Mouse (Mus musculus): ENCODE measurements around the gene Tmem202.

Tmem202 gene

DNA sequence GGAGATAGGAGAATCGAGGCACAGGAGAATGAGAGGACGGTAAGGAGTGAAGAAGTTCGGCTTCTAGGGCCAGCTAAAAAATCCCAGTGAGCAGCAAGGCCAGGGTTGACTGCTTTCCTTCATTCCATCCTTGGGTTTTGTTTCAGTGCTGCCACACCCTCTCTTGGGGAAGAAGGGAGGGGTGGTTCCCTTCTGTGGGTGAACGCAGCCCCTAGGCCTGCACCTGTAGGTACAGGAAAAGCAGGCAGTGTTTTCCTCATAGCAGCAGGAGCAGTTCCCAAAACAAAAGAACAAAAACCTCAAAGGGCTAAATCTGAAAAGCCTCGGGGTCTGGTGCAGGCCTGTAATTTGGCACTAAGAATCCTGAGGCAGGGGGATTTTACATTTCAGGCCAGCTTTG is 8.0 kb downstream of the Tmem202 start:
- no peak for DNase-seq

DNA sequence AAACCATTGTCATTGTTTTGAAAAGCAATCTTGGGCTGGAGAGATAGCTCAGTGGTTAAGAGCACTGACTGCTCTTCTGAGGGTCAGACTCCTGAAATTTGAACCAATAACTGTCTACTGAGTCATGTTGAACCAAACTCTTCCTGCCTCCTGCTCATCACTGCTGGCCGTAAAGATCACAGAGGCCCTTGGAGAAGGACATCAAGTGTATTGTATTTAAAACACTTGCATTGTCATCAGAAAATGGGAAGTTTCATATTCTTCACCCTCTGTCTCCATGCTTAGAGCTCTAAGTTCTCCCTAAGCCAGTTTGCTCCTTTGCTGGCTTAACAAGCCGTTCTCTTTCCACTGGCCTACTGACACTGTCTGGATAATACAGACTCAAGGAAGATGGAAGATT is 11.4 kb downstream of the Tmem202 start:
- DNase-seq = no peak

DNA sequence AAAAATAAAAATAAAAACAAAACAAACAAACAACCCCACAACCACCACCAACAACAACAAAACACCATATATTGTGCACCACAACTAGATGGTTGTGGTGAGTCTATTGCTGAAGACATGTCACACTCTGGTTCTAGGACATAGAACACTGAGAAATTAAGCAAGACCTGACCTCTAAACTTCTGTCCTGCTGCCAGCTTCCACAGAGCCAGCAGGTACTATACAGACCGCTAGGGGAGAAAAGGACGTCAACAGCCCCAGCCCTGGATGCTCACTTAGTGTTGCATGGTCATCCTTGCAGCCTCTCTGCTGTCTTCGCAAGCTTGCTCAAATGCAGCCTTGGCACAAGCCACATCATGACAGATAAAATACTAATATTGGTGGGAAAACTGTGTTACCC is 12.1 kb downstream of the Tmem202 start:
- DNase-seq = no peak

DNA sequence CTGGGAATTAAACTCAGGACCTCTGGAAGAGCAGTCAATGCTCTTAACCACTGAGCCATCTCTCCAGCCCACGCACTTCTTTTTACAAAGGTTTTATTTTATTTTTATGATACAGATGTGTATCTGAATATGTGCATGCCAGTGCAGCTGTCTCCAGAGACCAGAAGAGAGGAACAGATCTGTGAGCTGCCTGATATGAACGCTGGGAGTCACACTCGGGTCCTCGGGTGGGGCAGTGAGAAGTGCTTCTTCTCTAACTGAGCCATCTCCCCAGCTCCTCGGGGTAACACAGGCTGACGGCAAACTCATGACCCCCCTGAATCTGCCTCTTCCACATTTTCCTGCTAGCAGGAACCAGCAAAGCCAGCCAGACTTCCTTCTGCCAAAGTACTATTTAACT is 12.9 kb downstream of the Tmem202 start:
- DNase-seq = no peak

DNA sequence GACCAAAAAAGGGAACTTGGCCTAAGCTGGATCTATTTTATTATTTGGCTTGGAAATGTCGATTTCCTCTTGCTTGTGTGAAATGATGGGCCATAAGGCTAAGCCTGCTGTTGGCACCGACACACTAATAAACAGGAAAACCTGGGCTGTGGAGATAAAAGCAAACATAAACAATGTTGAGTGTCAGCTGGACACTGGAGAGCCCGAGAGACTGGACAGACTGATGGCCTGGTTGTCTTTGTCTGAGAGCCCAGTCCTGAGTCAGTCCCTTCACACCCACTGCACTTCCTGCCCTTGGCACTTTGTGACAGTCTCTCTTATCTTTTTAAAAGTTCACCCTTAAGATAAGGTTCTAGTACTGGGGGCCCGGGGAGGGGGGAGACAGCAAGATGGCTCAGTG is 16.7 kb downstream of the Tmem202 start:
- no peak for DNase-seq

DNA sequence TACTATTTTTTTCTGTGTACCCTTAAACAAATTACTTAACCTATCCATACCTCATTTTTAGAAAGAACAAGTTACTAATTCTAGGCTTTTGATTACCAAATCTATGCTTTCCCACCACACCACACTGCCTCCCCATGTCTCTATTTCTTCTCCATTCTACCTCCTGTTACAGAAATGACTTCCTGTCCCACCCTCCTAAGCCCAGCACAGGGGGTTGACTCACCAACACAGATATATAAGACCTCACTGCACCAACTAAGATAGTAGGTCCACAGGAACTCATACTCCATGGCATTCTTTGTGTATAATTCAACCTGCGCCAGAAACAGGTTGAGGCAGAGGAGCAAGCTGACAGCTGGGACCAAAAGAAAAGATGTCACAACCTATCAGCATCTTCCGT is 20.3 kb downstream of the Tmem202 start:
- DNase-seq = no peak

DNA sequence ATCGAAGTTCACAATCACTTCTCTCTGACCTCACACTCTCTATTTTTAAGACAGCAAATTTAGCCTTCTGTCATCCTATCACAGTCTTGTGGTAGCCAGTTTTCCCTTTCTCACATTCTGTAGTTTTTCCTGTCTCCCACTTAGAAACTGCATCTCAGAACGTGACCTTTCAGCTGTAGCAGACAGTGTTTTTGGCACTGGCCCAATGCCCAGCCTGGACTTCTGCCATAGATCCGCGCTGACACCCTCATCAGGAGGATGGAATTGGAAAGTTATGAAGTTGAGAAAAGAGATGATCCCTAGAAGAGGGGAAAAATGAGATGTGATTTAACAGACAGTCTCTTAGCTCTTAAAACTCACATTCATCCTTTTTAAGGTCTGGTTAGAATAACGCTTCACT is 20.7 kb downstream of the Tmem202 start:
- peak; percentile 68 for DNase-seq

DNA sequence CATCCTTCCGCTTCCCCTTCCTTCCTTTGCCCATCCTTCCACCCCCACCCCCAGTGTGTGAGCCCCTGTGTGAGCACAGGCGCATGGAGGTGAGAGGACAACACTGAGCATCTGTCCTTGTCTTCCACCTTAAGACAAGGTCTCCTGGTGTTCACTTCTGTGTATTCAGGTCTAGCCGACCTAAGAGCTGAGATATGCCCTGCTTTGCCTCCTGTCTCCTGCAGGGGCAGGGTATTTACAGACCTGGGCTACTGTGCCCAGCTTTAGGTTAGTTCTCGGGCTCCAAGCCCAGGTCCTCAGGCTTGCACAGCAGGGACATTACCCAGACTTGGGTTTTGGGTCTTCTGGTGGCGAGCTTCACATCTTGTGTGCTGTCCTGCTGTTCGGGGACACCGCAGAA is 22.5 kb downstream of the Tmem202 start:
- DNase-seq = no peak

DNA sequence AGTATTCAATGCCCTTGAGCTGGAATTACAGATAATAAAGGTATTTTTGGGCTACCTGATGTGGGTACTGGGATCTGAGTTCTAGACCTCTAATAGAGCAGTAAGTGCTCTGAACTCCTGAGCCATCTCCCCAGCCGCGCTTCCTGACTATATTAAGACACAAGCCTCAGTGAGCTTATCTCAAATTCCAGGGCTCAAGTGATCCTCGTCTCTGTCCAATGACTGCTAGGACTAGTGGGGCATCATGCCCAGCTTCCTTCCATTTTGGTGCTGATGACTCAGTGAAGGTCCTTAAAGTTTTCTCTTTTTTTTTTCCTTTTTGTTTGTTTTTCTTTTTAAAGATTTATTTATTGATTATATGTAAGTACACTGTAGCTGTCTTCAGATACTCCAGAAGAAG is 24.6 kb downstream of the Tmem202 start:
- DNase-seq = no peak

DNA sequence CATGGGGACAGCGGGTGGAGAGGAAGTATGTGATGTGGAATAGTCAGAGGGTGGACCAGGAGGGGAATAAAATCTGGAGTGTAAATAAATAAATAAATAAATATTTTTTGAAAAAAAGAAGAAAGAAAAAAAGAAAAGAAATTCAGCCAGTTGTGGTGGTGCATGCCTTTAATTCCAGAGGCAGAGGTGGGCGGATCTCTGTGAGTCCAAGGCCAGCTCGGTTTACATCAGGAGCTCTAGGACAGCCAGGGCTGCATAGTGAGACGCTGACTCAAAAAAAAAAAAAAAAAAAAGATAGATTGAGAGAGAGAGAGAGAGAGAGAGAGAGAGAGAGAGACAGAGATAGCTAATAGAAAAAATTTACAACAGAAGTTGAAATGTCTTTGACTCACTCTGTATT is 27.3 kb downstream of the Tmem202 start:
- no peak for DNase-seq

DNA sequence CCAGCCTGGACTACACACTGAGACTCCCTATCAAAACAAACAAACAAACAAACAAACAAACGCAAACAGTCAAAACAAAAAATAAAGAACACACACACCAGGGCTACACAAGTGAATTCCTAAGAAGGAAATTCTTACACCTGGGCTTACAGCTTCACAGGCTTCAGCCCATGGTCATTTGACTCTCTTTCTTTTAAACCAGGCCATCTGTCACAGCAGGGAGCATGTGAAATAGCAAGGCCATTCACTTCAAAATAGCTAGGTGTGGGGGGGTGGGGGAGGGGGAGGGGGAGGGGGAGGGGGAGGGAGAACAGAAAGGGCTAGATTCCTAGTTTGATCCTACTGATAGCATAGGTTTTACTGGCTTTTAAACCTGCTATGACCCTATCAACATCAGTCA is 31.5 kb downstream of the Tmem202 start:
- no peak for DNase-seq

DNA sequence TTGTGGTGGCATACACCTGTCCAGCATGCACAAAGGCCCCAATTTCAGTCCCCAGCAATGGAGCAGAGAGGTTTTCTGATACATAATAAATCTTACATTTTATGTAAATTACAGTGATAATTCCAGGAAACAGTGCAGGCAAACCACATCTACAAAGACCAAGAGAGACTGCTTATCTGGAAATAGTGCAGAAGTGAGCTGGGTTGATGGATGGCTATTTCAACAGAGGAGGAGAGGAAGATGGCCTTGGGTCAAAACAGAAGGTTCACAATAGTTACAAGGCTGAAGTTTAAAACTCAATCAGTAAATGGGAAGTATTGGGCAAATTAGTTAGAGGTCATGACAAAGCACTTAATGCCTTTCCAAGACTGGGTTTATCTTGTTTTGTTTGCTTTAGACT is 52.3 kb downstream of the Tmem202 start:
- no peak for DNase-seq

DNA sequence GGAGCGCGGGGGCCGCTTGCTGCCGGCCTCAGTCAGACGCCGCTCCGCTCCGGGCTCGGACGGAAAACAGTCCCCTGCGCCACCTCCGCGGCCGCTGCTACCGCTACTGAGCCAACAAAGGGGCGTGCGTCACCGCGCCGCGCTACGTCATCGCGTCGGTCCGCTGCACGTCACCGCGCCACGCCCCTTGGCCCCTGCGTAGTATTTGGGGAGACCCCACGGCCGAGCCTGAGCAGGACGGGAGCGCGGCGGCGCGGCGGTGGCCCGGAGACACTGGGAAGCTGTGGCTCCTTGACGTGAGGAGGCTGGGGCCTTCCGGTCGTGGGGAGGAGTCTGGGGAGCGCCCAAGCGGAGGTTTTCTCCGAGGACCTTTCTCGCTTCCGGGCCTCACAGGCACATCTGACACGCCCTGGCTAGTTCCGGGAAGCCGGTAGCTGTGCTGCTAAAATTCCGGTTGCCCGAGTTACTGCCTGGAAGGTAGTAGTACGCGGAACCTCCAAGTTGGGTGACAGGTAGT is 53.0 kb downstream of the Tmem202 start, which contains the start of gene Arih1:
Gene Arih1 (minus strand): TSS at position 70 of the 517 bp plus-strand sequence.
- peak; percentile 99 for DNase-seq

DNA sequence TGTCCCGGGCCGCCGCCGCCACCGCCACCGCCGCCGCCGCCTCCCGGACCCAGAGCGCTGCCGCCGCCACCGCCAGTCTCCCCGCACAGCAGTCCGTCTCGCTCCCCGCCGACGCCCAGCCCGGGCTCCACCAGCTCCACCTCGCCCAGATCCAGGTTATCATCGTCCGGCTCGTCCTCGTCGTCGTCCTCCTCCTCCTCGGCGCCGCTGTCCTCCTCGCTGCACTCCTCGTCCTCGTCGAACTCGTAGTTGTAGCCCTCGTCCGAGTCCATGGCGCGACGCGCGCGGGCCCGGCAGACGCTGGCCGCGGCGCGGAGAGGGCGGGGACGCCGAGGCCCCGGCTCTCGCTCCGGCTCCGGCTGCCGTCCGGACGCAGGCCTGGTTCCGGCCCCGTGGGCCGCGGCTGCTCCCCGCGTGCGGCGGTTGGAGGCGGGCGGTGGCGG is 53.5 kb downstream of the Tmem202 start:
- no peak for DNase-seq

DNA sequence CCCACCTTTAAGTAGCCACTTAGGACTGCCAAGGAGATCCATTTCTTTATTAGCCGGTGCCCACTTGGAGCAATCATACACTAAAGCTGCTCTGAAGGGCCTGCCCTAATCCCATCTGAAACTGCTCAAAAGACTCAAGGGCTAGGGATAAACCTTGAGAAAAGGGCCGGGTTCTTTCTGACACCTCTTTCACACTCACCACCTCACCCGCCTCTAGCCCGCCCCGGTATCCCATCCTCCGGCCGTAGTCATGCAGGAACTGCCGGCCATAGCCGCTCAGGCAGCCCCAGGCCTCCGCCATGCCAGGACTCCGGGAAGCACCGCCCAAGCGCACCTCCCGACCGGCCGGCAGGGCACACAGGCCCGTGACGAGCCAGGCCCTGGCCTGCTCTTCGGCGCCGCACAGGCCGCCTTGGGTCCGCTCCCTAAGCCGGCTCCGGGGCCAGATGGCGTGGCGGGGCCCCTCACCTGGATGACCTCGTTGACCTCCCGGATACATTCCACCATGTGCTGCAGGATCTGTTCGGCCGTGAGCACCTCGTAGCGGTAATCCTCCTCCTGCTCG is 54.1 kb downstream of the Tmem202 start:
- DNase-seq = peak; percentile 82

DNA sequence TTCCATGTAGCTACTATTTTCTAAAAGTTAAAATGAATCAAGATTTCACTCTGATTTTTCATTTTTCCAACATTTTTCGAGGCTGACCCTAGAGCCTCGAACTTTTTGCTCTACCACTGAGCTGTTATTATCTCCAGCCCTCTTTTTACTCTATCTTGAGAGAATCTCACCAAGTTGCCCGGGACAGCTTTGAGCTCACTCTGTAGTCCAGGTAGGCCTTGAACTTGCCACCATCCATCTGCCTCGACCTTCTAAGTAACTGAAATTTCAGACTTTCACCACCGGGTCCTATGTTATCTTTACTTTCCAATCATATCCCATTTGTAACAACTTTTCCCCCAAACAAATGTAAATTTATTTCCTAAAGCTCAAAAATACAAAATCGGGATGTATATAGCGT is 54.9 kb downstream of the Tmem202 start:
- DNase-seq = no peak

DNA sequence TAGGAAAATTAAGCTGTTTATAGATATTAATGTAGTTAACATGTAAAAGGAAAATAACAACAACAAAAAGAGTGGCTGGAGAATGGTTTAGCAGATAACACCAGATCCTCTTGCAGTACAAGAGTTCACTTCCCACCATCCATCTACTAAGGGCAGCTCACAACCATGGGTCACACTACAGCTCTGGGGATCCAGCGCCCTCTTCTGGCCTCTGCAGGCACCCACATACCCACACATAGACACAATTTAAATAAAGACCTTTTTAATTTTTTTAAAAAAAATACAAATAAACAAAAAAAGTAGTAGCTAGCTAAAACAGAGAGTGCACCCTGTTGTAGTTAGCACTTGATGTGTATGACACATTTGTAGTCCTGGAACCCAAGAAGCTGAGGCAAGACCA is 57.2 kb downstream of the Tmem202 start:
- peak; percentile 46 for DNase-seq

DNA sequence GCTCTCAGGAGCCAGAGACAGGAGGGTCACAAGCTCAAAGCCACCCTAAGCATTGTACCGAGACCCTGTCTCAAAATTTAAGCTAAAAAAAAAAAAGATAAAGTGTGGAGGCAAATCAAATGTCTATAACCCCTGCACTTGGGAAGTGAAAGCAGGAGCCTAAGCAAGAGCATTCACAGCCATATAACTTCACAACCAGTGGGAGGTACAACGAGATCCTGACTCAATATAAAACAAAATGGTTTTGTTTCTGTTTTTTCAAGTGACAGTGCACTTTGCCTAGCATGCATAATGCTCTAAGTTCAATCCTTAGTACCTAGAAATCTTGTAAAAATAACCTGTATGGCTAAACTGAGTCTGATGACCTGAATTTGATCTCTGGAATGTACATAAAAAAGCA is 63.0 kb downstream of the Tmem202 start:
- DNase-seq = no peak

DNA sequence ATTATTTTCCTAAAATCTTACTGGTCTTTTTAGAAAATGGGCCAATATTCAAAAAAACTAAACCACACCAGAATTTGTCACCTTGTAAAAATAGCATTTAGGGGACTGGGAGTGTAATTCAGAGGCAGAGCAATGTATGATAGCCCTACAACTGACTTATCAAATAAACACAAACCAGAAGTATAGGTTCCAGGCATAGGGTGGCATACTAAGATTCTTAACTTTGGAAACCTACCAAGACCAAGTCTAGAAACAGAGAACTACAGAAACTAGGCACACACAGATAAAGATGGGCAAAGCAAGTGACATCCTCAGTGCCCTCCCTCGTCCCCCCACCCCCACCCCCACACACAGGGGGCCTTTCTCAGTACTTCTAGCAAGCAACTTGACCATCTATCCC is 64.8 kb downstream of the Tmem202 start:
- DNase-seq = no peak

DNA sequence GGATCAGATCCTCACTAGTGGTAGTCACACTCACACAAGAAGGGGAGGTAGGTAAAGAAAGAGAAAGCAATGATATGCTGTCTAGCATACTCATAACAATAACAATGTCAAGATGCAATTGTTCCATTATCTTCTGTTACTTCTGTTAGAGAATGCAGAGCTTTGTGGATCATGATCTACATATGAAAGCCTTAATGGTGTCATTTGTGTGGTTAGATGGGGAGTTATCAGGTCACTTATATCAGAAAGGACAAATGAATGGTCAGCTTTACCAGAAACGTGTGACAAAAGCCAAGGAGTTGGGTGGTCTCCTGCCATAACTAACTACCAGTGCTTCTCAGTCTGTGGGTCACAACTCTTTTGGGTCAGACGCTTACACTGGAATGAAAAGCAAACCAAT is 66.5 kb downstream of the Tmem202 start:
- DNase-seq = no peak

DNA sequence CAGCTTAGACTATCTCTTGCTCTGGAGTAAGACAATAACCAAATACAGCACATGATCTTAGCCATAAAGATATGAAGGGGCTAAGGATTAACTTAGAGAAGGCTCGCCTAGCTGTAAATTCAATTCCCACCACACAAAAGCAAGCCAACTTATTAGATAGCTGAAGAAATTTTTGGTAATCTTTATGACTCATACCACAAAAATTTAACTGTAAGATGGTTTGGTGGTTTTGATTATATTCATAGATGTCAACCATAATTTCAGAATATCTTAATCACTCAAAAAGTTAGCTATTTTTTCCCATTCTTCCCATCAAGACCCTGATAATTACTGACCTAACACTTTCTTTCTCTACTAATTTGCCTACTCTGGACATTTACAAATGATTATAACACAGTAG is 70.2 kb downstream of the Tmem202 start:
- DNase-seq = no peak
